Mouse (Mus musculus) G1E (cell line): ENCODE measurements around the gene Rps3.

Experiments
- CTCF ChIP-seq: IDR thresholded peaks from 2 replicates; pipeline ENCODE4 v1.5.1; 2012; ENCODE audit warnings: low read depth, low read length, inconsistent platforms, mixed read lengths
- GATA1 ChIP-seq: IDR thresholded peaks from 2 replicates; pipeline ENCODE4 v1.6.1; 2012; ENCODE audit warnings: borderline replicate concordance, low read length, inconsistent platforms, mixed read lengths
- POLR2AphosphoS5 ChIP-seq: IDR thresholded peaks from 2 replicates; pipeline ENCODE4 v1.6.1; 2012; ENCODE audit warnings: low read depth, low read length, inconsistent platforms; ENCODE audit not compliant: insufficient replicate concordance
- TAL1 ChIP-seq: conservative IDR thresholded peaks from 2 replicates; pipeline ENCODE4 v1.6.1; 2012; ENCODE audit warnings: low read depth, low read length, inconsistent platforms, mixed read lengths

- TF ChIP-seq CTCF (no peak), GATA1 (no peak), POLR2AphosphoS5 (no peak), TAL1 (no peak)
These were observed 30.7 kb downstream of the Rps3 start for GRCm38 (mm10) chr7:99452859-99453258.
